Mouse (Mus musculus) heart, adult 2 months (tissue): ENCODE results near the gene Fos. TPM values are rescaled to one million over a fixed set of nuclear protein-coding genes. Genes with fewer than 3 reads are reported as not detected.

Experiments
- DNase-seq, 2 experiments: peaks; one replicate each; pipeline ENCODE4 v3.0.0; 2021
- H3K27ac ChIP-seq: fragments of 200-600 bp; 2 replicates; pipeline ENCODE4 v1.8.1; 2022
- H3K27me3 ChIP-seq: fragments of 200-500 bp; 2 replicates; pipeline ENCODE4 v1.6.1; 2012; ENCODE audit warnings: mild to moderate bottlenecking, low read length, inconsistent platforms, mixed read lengths; ENCODE audit not compliant: control insufficient read depth, insufficient read depth
- H3K36me3 ChIP-seq: fragments of 200-500 bp; 2 replicates; pipeline ENCODE4 v1.6.1; 2012; ENCODE audit warnings: low read length, inconsistent platforms; ENCODE audit not compliant: control insufficient read depth, insufficient read depth
- H3K4me1 ChIP-seq: fragments of 200-500 bp; 2 replicates; pipeline ENCODE4 v1.6.1; 2011; ENCODE audit warnings: low read length; ENCODE audit not compliant: control insufficient read depth, insufficient read depth
- H3K4me3 ChIP-seq: fragments of 200-600 bp; 2 replicates; pipeline ENCODE4 v1.8.1; 2022
- H3K79me2 ChIP-seq: fragments of 200-500 bp; replicated peaks from 2 replicates; pipeline ENCODE4 v1.6.1; 2012; ENCODE audit warnings: mild to moderate bottlenecking, inconsistent platforms, low read length, moderate library complexity, mixed read lengths; ENCODE audit not compliant: control insufficient read depth, insufficient read depth
- H3K9ac ChIP-seq: fragments of 200-500 bp; 2 replicates; pipeline ENCODE4 v1.6.1; 2012; ENCODE audit warnings: low read depth, mild to moderate bottlenecking, control low read depth, inconsistent platforms, low read length, mixed read lengths
- CTCF ChIP-seq: fragments of 200-600 bp; IDR thresholded peaks from 2 replicates; pipeline ENCODE4 v1.8.1; 2022; ENCODE audit warnings: antibody characterized with exemption, mild to moderate bottlenecking, moderate library complexity
- EP300 ChIP-seq: fragments of 200-500 bp; IDR thresholded peaks from 2 replicates; pipeline ENCODE4 v1.6.1; 2011; ENCODE audit warnings: low read depth, low read length, control low read depth; ENCODE audit not compliant: insufficient read depth
- POLR2A ChIP-seq: fragments of 200-500 bp; IDR thresholded peaks from 2 replicates; pipeline ENCODE4 v1.6.1; 2011; ENCODE audit warnings: mild to moderate bottlenecking, low read depth, low read length, control low read depth; ENCODE audit not compliant: insufficient read depth
- WGBS: fragments of 180-500 bp; shearing (Covaris S2); methylation state at CpG from one replicate; pipeline ENCODE4 v1.1.7; 2018; 5-methylcytosine and 5-hydroxymethylcytosine counted together
- intact Hi-C: fragments of 180-260 bp; cut with DNase I; formaldehyde crosslinking; loops from one replicate; pipeline ENCODE4 v1.15.1; 2025
- long read RNA-seq: library from polyadenylated mRNA; stranded (forward); transcript quantifications from one replicate; pipeline ENCODE4 v2.0.0, GENCODE M21; 2021
- polyA plus RNA-seq: library from polyadenylated mRNA; depleted of rRNA; stranded (reverse); fragments of >200 nt; gene quantifications from 2 replicates; pipeline ENCODE4 v1.2.3, GENCODE M21; 2012; rRNA removed
- total RNA-seq, 2 experiments: library from RNA; stranded (reverse); gene quantifications; 2 replicates each; pipeline ENCODE4 v1.2.3; 2021

Fos gene
- total RNA-seq (1 to 10 TPM; 3.0 to 5.7 TPM), polyA plus RNA-seq (9.1 and 12.6 TPM in 2 replicates)
- long read RNA-seq, partial matches to known transcripts = 0 of 1 reads
- long read RNA-seq, other reads (novel, unspliced or antisense) = 0 of 1 reads

DNA sequence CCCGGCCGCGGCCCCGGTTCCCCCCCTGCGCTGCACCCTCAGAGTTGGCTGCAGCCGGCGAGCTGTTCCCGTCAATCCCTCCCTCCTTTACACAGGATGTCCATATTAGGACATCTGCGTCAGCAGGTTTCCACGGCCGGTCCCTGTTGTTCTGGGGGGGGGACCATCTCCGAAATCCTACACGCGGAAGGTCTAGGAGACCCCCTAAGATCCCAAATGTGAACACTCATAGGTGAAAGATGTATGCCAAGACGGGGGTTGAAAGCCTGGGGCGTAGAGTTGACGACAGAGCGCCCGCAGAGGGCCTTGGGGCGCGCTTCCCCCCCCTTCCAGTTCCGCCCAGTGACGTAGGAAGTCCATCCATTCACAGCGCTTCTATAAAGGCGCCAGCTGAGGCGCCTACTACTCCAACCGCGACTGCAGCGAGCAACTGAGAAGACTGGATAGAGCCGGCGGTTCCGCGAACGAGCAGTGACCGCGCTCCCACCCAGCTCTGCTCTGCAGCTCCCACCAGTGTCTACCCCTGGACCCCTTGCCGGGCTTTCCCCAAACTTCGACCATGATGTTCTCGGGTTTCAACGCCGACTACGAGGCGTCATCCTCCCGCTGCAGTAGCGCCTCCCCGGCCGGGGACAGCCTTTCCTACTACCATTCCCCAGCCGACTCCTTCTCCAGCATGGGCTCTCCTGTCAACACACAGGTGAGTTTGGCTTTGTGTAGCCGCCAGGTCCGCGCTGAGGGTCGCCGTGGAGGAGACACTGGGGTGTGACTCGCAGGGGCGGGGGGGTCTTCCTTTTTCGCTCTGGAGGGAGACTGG, at the start of gene Fos:
TSS of gene Fos (plus strand) at position 410 of the 817 bp plus-strand sequence.
- peak; percentile 99 for TF ChIP-seq POLR2A
- 0 out of 2 replicates have a peak, but pooled peaks have one; percentile 21 for TF ChIP-seq EP300
- peak; percentile 10; the same call in 1 of the 2 replicates for TF ChIP-seq CTCF
- intact Hi-C loops = loop anchor here (1.0 to 10.0 kb wide), 5 partner anchors 12 to 1021 kb away; no protein-coding TSS in a partner anchor

GRCm38 (mm10) chr12:85425721-85426120, 48.0 kb upstream of the Fos start:
- Histone ChIP-seq H3K27me3 (no peaks in the 10 kb centered on the region), H3K27ac (no peak overlapping the region), H3K4me1 (no peaks in the 10 kb centered on the region; the same call in 1 of the 2 replicates), H3K4me3 (no peak overlapping the region), H3K79me2 (no peaks in the 10 kb centered on the region), H3K9ac (no peak overlapping the region), H3K36me3 (no peaks in the 10 kb centered on the region)
- no peak for DNase-seq
- intact Hi-C loops = no loop called here
- WGBS = 81% methylated on average over 11 of the region's 11 CpGs
- TF ChIP-seq CTCF (no peak), EP300 (no peak), POLR2A (no peak)

More for the DNA sequence above, at the start of gene Fos:
- peak; percentile 92 to 93 for DNase-seq
- Histone ChIP-seq H3K4me3 (peak within 1 kb of the TSS; percentile 78), H3K79me2 (no peaks in the 10 kb centered on the region), H3K4me1 (peaks cover 7% of the 10 kb centered on the region), H3K36me3 (no peaks in the 10 kb centered on the region), H3K27ac (peak within 1 kb of the TSS; percentile 100), H3K9ac (peak within 1 kb of the TSS; percentile 79), H3K27me3 (no peaks in the 10 kb centered on the region)
- under 1% methylated on average over 56 of the region's 56 CpGs for WGBS

GRCm38 (mm10) chr12:85426126-85426525, 47.6 kb upstream of the Fos start:
- no peaks in the 10 kb centered on the region; the same call in 1 of the 2 replicates for H3K4me1 ChIP-seq
- no peak overlapping the region for H3K4me3 ChIP-seq
- H3K27ac ChIP-seq = no peak overlapping the region
- no peaks in the 10 kb centered on the region for H3K27me3 ChIP-seq
- no peak for DNase-seq
- H3K36me3 ChIP-seq = no peaks in the 10 kb centered on the region
- TF ChIP-seq POLR2A = no peak
- TF ChIP-seq CTCF = no peak
- no peak for TF ChIP-seq EP300
- no peak overlapping the region for H3K9ac ChIP-seq
- intact Hi-C loops = no loop called here
- no peaks in the 10 kb centered on the region for H3K79me2 ChIP-seq
- WGBS = 58% methylated on average over 10 of the region's 10 CpGs

- TF ChIP-seq EP300 (no peak), CTCF (no peak), POLR2A (no peak)
- WGBS = 56% methylated on average over 7 of the region's 7 CpGs
Measured at GRCm38 (mm10) chr12:85427802-85428201, 45.9 kb upstream of the Fos start.

DNA sequence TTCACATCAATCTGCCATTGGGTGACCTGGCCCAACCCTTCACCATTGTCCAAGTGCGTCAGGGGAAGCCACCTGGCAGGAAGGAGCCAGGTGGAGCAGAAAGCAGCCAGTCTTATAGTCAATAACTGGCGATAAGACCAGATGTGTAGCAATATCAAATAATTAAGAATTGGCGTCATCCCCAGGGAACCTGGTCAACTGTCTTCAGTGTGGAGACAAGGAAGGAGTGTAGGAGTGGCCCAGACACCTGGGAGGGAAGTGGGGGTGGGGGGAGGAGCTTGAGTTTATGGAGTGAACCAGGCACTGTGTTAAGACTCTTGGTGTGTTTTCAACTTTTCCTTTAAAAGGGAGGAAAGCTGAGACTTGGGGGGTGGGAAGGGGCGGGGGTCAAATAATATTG, 43.7 kb upstream of the Fos start:
- DNase-seq = no peak
- Histone ChIP-seq H3K4me3 (no peak overlapping the region), H3K27ac (no peak overlapping the region), H3K4me1 (no peaks in the 10 kb centered on the region), H3K36me3 (no peaks in the 10 kb centered on the region), H3K27me3 (no peaks in the 10 kb centered on the region), H3K9ac (no peak overlapping the region), H3K79me2 (no peaks in the 10 kb centered on the region)
- intact Hi-C loops = no loop called here
- WGBS = 62% methylated on average over 4 of the region's 4 CpGs
- TF ChIP-seq EP300 (no peak), POLR2A (no peak), CTCF (no peak)

More at GRCm38 (mm10) chr12:85427802-85428201, 45.9 kb upstream of the Fos start:
- no peak for DNase-seq
- Histone ChIP-seq H3K4me1 (no peaks in the 10 kb centered on the region; the same call in 1 of the 2 replicates), H3K9ac (no peak overlapping the region), H3K4me3 (no peak overlapping the region), H3K36me3 (no peaks in the 10 kb centered on the region), H3K79me2 (no peaks in the 10 kb centered on the region), H3K27ac (no peak overlapping the region), H3K27me3 (no peaks in the 10 kb centered on the region)
- intact Hi-C loops = no loop called here

DNA sequence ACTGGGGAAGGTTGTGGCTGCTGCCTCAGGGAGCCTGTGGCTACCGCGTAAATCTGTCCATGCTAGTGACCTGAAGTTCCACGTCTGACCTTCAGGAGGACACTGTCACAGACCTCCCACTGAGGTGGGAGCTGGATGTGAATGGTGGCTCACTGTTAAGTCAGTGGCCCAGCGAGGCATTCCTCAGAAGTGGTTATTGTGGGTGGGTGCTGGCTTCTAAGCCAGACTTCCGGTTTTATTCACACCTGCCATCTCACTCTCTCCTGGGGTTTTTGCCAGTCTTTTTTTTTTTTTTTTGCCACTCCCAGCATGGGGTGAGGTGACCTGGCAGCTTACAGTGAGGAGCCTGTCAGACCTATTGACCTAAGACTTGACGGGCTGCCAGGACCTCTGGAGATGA, 43.3 kb upstream of the Fos start:
- Histone ChIP-seq H3K27me3 (no peaks in the 10 kb centered on the region), H3K27ac (no peak overlapping the region), H3K9ac (no peak overlapping the region), H3K36me3 (no peaks in the 10 kb centered on the region), H3K4me1 (no peaks in the 10 kb centered on the region), H3K79me2 (no peaks in the 10 kb centered on the region), H3K4me3 (no peak overlapping the region)
- no peak for DNase-seq
- intact Hi-C loops = no loop called here
- WGBS = 50% methylated on average over 6 of the region's 6 CpGs
- TF ChIP-seq EP300 (no peak), CTCF (no peak), POLR2A (no peak)
